Mouse (Mus musculus): ENCODE measurements around the gene Sobp. TPM values are rescaled to one million over a fixed set of nuclear protein-coding genes. Genes with fewer than 3 reads are reported as not detected.

Gene Sobp
- polyA plus RNA-seq, 1 experiment from 2014 or later, result 4.7 TPM

DNA sequence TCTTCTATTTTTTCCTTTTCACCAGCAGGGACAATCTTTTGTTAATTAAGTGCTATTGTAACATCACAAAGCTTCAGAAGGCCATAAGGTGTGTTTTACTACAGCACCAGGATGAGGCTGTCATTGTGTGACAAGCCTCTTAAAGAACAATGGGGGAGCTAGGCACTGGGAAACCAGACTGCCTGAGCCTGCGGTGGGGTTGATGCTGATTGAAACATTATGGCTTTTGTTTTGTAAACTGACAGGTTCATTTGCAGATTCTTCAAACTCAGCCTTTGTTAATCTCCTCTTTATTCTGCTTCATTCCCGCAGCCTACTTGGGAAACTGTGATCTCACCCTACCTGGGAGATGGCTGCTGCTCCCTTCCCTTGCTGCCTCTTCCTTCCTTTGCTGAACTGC lies 206.0 kb downstream of the Sobp start:
- WGBS, result 20% methylated on average over 2 of the region's 2 CpGs
- no peak overlapping the region for H3K4me2 ChIP-seq
- H3K36me3 ChIP-seq, result no peaks in the 10 kb centered on the region
- no peaks in the 10 kb centered on the region for H3K9me3 ChIP-seq
- H3K4me1 ChIP-seq (replicated peaks), result peaks cover 13% of the 10 kb centered on the region
- ATAC-seq (ENCODE audit: insufficient number of reproducible peaks, insufficient read depth, low FRiP score, low TSS enrichment, low read depth), result no peak
- no peak overlapping the region for H3K9ac ChIP-seq (replicated peaks)
- H3K27me3 ChIP-seq, result no peaks in the 10 kb centered on the region
- H3K27ac ChIP-seq, result no peak overlapping the region
- H3K4me3 ChIP-seq (replicated peaks), result no peak overlapping the region

DNA sequence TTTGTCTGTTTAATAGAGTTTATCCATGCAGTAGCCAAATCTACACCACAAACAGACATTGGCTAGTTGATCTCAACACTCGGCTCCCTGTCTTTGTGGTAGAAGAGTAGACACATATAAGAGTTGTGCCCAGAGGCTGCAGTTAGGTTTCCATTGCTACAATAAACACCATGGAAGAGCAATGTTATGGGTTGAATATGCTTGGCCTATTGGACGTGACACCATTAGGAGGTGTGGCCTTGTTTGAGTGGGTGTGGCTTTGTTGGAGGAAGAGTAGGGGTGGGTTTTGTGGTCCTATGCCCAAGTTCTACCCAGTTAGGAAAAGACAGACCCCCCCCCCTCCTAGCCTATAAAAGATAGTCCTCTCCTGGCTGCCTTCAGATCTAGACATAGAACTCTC lies 211.3 kb downstream of the Sobp start:
- no peak overlapping the region for H3K27ac ChIP-seq
- WGBS, result 93% methylated on average over 2 of the region's 2 CpGs
- H3K27me3 ChIP-seq, result 0 out of 2 replicates have a peak, but pooled peaks cover 6% of the 10 kb centered on the region
- H3K36me3 ChIP-seq, result no peaks in the 10 kb centered on the region
- H3K4me1 ChIP-seq (replicated peaks), result peaks cover 17% of the 10 kb centered on the region
- ATAC-seq (ENCODE audit: insufficient number of reproducible peaks, insufficient read depth, low FRiP score, low TSS enrichment, low read depth), result no peak
- no peak overlapping the region for H3K4me3 ChIP-seq (replicated peaks)
- no peak overlapping the region for H3K4me2 ChIP-seq
- no peaks in the 10 kb centered on the region for H3K9me3 ChIP-seq
- no peak overlapping the region for H3K9ac ChIP-seq (replicated peaks)

DNA sequence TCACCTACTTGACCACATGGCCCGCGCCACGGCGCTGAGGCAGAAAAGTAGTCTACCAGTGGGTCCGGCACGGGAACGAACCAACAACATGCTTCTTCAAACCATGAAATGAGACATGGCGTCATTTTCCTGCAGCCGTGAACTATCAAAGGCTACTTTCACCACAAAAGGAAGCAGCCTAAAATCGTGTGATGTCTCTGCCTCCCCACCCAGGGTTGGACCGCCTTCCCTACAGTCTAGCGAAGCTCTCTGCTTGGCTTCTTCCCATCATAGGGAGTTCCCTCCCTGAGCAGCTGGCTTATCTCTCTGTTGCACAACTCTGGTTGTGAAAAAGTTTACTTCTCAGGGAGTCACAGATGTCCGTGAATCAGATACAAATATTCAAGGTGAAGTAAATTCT lies 211.7 kb downstream of the Sobp start:
- H3K36me3 ChIP-seq, result no peaks in the 10 kb centered on the region
- no peaks in the 10 kb centered on the region for H3K9me3 ChIP-seq
- H3K9ac ChIP-seq (replicated peaks), result no peak overlapping the region
- ATAC-seq (ENCODE audit: insufficient number of reproducible peaks, insufficient read depth, low FRiP score, low TSS enrichment, low read depth), result no peak
- no peak overlapping the region for H3K4me2 ChIP-seq
- 0 out of 2 replicates have a peak, but pooled peaks cover 6% of the 10 kb centered on the region for H3K27me3 ChIP-seq
- WGBS, result 91% methylated on average over 13 of the region's 13 CpGs
- H3K4me3 ChIP-seq (replicated peaks), result no peak overlapping the region
- peaks cover 20% of the 10 kb centered on the region for H3K4me1 ChIP-seq (replicated peaks)
- H3K27ac ChIP-seq, result no peak overlapping the region

DNA sequence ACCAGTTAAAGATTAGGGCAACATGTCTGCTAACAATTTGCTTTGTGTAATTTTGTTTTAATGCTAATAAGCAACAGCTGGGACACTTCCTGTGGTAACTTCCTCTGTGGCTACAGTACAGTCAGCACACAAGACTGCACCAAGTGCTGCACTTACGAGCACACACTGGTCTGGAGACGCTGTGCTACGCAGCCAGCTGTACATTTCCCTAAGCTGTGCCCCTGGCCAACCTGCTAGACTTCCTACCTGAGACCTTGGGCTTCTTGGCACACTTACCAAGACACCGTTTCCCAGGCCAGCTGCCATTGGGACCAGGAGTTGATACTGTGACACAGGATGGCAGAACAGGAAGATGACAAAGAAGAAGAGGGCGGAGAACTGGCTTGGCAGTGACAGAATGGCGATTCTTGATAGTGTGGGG lies 212.1 kb downstream of the Sobp start:
- no peak overlapping the region for H3K27ac ChIP-seq
- H3K27me3 ChIP-seq, result peaks cover 9% of the 10 kb centered on the region
- WGBS, result 49% methylated on average over 6 of the region's 6 CpGs
- H3K4me2 ChIP-seq, result no peak overlapping the region; the same call in 1 of the 2 replicates
- H3K9ac ChIP-seq (replicated peaks), result no peak overlapping the region
- H3K36me3 ChIP-seq, result no peaks in the 10 kb centered on the region
- peaks cover 20% of the 10 kb centered on the region for H3K4me1 ChIP-seq (replicated peaks)
- no peak overlapping the region for H3K4me3 ChIP-seq (replicated peaks)
- ATAC-seq (ENCODE audit: insufficient number of reproducible peaks, insufficient read depth, low FRiP score, low TSS enrichment, low read depth), result no peak
- no peaks in the 10 kb centered on the region for H3K9me3 ChIP-seq

DNA sequence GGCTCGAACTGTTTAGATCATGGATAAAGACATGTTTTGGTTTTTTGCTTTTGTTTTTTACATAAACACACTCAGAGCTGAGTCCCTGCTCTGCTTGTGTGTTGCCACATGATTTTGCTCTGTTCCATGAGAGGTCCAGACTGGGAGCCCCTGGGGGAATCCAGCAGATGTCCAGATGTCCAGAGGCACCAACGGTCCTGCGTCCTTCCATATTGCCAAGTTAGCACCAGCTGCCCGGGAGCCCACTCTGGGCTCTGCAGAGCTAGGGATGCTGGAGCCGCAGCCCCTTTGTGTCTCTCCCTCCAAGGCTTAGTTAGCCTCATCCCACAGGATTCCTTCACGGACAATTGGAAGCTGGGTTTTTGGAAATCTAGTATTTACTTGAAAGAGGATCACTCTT lies 212.6 kb downstream of the Sobp start:
- Histone ChIP-seq H3K4me2 (no peak overlapping the region), H3K36me3 (no peaks in the 10 kb centered on the region), H3K27ac (no peak overlapping the region), H3K9me3 (no peaks in the 10 kb centered on the region), H3K9ac (replicated peaks) (no peak overlapping the region), H3K4me3 (replicated peaks) (no peak overlapping the region), H3K27me3 (peaks cover 14% of the 10 kb centered on the region), H3K4me1 (replicated peaks) (peaks cover 20% of the 10 kb centered on the region)
- ATAC-seq (ENCODE audit: insufficient number of reproducible peaks, insufficient read depth, low FRiP score, low TSS enrichment, low read depth), result no peak; the same call in 1 of the 2 replicates
- 32% methylated on average over 6 of the region's 6 CpGs for WGBS

DNA sequence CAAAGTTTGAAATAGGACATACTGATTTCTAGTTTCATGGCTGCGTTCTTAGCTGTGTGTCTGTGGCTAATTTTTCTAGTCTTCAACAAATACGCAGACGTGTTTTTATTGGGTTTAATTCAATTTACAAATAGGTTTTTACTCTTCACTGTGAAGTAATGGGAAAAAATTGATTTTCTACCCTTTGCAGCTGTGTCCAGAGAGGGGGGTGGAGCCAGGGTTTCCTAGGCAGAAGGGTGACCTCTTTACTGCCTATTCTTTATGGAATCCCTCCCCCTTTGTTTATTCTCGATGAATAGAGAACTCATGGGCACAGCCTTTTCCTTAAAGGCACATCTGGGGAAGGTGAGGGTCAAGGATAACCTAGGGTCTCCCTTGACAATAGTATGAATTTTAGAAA lies 215.6 kb downstream of the Sobp start:
- no peak for ATAC-seq (ENCODE audit: insufficient number of reproducible peaks, insufficient read depth, low FRiP score, low TSS enrichment, low read depth)

DNA sequence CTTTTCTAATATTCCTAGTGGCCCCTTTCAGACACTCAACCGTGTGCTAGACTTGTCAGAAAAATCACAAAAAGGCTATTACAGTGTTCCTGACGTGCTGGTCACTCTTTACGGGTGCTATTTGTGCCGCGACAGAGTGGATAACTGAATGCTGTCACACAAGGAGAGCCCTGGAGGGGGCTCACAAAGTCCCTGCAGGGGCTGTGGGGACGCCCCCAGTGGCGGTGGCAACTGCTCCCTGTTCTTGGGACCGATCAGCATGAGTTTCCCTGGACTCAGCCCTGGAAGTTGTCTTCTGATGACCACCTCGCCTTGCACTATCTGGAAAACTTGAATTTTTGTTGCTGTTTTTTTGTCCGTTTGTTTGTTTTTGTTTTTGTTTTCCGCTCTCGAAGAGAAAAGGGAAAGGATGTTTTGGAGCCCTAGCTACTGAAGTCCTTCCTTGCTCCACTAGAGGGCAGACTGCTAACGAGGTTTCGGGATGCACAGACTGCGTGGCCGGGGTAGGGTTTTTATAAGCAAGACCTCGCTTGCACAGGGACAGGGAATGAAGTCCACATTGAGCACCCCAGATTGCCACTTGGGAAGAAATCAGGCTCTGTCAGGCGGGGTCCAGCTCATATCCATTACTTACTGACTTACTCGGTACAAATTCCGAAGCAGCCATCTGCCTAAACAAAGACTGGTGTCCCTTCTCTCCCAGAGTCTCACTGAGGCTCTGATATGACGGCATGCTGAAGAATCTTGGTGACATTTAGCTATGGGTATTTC lies 216.3 kb downstream of the Sobp start:
- peaks cover 18% of the 10 kb centered on the region for H3K27me3 ChIP-seq
- H3K4me3 ChIP-seq (replicated peaks), result peak overlapping the region; percentile 39
- H3K9ac ChIP-seq (replicated peaks), result peak overlapping the region; percentile 54; the same call in 1 of the 2 replicates
- H3K36me3 ChIP-seq, result no peaks in the 10 kb centered on the region
- no peak; the same call in 1 of the 2 replicates for ATAC-seq (ENCODE audit: insufficient number of reproducible peaks, insufficient read depth, low FRiP score, low TSS enrichment, low read depth)
- H3K4me1 ChIP-seq (replicated peaks), result peaks cover 20% of the 10 kb centered on the region
- no peak overlapping the region for H3K27ac ChIP-seq
- 8% methylated on average over 21 of the region's 21 CpGs for WGBS
- H3K4me2 ChIP-seq, result peak overlapping the region; percentile 59
- H3K9me3 ChIP-seq, result no peaks in the 10 kb centered on the region

More for the DNA sequence above, 215.6 kb downstream of the Sobp start:
- H3K36me3 ChIP-seq, result no peaks in the 10 kb centered on the region
- H3K9ac ChIP-seq (replicated peaks), result no peak overlapping the region
- WGBS, result 59% methylated on average over 4 of the region's 4 CpGs
- H3K9me3 ChIP-seq, result no peaks in the 10 kb centered on the region
- peaks cover 18% of the 10 kb centered on the region for H3K27me3 ChIP-seq
- peaks cover 20% of the 10 kb centered on the region for H3K4me1 ChIP-seq (replicated peaks)
- H3K27ac ChIP-seq, result no peak overlapping the region
- H3K4me2 ChIP-seq, result peak overlapping the region; percentile 59
- no peak overlapping the region for H3K4me3 ChIP-seq (replicated peaks)

DNA sequence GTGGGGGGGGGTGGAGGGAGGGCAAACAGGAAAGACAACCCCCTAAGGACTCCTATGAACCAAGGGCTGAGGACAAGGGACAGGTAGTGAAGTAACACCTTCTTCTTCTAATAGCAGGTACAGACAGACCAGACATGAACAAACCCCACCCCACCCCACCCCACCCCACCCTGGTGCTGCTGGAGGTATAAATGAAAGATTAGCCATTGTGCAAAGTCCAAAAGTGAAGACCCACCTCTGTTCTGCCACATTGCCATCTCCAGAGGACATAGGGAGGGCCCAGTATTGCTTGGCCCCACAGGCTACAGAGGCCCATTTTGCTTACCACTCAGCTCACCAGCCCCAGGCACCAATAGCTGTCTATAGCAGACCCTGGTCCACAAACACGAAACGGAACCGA lies 219.1 kb downstream of the Sobp start:
- Histone ChIP-seq H3K9ac (replicated peaks) (no peak overlapping the region), H3K4me2 (no peak overlapping the region), H3K9me3 (no peaks in the 10 kb centered on the region), H3K4me1 (replicated peaks) (peaks cover 28% of the 10 kb centered on the region), H3K36me3 (no peaks in the 10 kb centered on the region), H3K4me3 (replicated peaks) (no peak overlapping the region), H3K27me3 (peaks cover 22% of the 10 kb centered on the region), H3K27ac (no peak overlapping the region)
- ATAC-seq (ENCODE audit: insufficient number of reproducible peaks, insufficient read depth, low FRiP score, low TSS enrichment, low read depth), result no peak
- WGBS, result 99% methylated on average over 3 of the region's 3 CpGs

DNA sequence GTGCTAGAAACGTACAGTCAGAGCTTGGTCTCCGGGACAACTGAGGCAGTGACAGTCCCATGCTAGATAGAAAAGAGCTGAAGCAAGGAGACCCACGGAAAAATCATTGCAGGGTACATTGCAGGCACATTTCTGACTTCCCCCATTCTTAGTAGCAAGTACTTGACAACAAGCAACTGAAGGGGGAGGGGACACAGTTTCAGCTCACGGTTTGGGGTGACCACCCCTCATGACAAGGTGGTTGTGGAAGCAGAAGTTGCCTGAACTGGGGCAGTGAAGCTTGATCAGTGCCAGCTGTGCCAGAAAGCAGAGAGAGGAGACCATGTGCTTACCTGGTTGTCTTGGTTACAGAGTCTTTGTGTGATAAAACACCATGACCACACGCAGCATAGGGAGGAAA lies 220.7 kb downstream of the Sobp start:
- WGBS, result 73% methylated on average over 5 of the region's 5 CpGs
- Histone ChIP-seq H3K9me3 (no peaks in the 10 kb centered on the region), H3K36me3 (no peaks in the 10 kb centered on the region), H3K4me1 (replicated peaks) (peaks cover 41% of the 10 kb centered on the region), H3K4me3 (replicated peaks) (no peak overlapping the region), H3K27me3 (peaks cover 19% of the 10 kb centered on the region), H3K4me2 (no peak overlapping the region), H3K9ac (replicated peaks) (no peak overlapping the region), H3K27ac (no peak overlapping the region)
- ATAC-seq (ENCODE audit: insufficient number of reproducible peaks, insufficient read depth, low FRiP score, low TSS enrichment, low read depth), result no peak

Other genes starting within 250 kb of the Sobp start
- gene 9030612E09Rik, start 174 bp upstream of the Sobp start, polyA plus RNA-seq (2016; fragmentation: Nextera tagmentation; extraction: Ambion mirVana), result 0.81 and 0.83 TPM in 2 replicates
- gene Pdss2, start 47.0 kb upstream of the Sobp start, polyA plus RNA-seq (2016; fragmentation: Nextera tagmentation; extraction: Ambion mirVana), result 13.7 and 14.0 TPM in 2 replicates

Data from limb, embryonic 12.5 days (tissue).